Mouse (Mus musculus) thymus, adult 2 months (tissue): ENCODE measurements at regions not wholly inside any gene's neighbourhood (a gene's known extent, or its start where the extent isn't known, plus 50 kb on each side); places are given as distances from the start of the nearest gene placed in this dataset.
A peak's percentile ranks its signal among the peaks of the same experiment; 100 is the strongest.
"Not testable (repeated sequence)": the region's sequence is repeated elsewhere in the genome, so short reads cannot be mapped to it uniquely, and the experiment has no call there.

ENCODE experiments used
- DNase-seq: peaks from one replicate; pipeline ENCODE4 v3.0.0; 2021
- H3K27ac ChIP-seq: fragments of 200-500 bp; 2 replicates; pipeline ENCODE4 v1.5.1; 2012; ENCODE audit warnings: low read length, control low read depth; ENCODE audit not compliant: control insufficient read depth, insufficient read depth
- H3K27me3 ChIP-seq: fragments of 200-500 bp; 2 replicates; pipeline ENCODE4 v1.6.1; 2012; ENCODE audit warnings: mild to moderate bottlenecking, low read length, moderate library complexity, mixed read lengths; ENCODE audit not compliant: control insufficient read depth, insufficient read depth
- H3K36me3 ChIP-seq: fragments of 200-500 bp; 2 replicates; pipeline ENCODE4 v1.6.1; 2012; ENCODE audit warnings: mild to moderate bottlenecking, low read length, moderate library complexity; ENCODE audit not compliant: control insufficient read depth, insufficient read depth
- H3K4me1 ChIP-seq: fragments of 200-500 bp; replicated peaks from 2 replicates; pipeline ENCODE4 v1.6.1; 2012; ENCODE audit warnings: low read length; ENCODE audit not compliant: control insufficient read depth, insufficient read depth
- H3K4me3 ChIP-seq: fragments of 200-500 bp; 2 replicates; pipeline ENCODE4 v1.5.1; 2012; ENCODE audit warnings: mild to moderate bottlenecking, low read length, control low read depth, moderate library complexity; ENCODE audit not compliant: control insufficient read depth, insufficient read depth
- CTCF ChIP-seq: fragments of 200-500 bp; IDR thresholded peaks from 2 replicates; pipeline ENCODE4 v1.5.1; 2012; ENCODE audit warnings: mild to moderate bottlenecking, control low read depth, low read length, moderate library complexity, borderline replicate concordance; ENCODE audit not compliant: control insufficient read depth, poor library complexity, insufficient read depth; ENCODE audit errors: extremely low read depth
- POLR2A ChIP-seq: fragments of 200-500 bp; IDR thresholded peaks from 2 replicates; pipeline ENCODE4 v1.6.1; 2012; ENCODE audit warnings: mild to moderate bottlenecking, low read length, control low read depth, moderate library complexity; ENCODE audit not compliant: control insufficient read depth, poor library complexity, insufficient read depth; ENCODE audit errors: extremely low read depth
- WGBS: fragments of 180-500 bp; shearing (Covaris S2); methylation state at CpG from one replicate; pipeline ENCODE4 v1.1.7; 2018; 5-methylcytosine and 5-hydroxymethylcytosine counted together

GRCm38 (mm10) chr3:21621745-21622144 lies 454.7 kb upstream of the Tbl1xr1 start:
- Histone ChIP-seq H3K27me3 (no peaks in the 10 kb centered on the region), H3K36me3 (no peaks in the 10 kb centered on the region), H3K4me3 (no peak overlapping the region), H3K4me1 (0 out of 2 replicates have a peak, but pooled peaks cover 4% of the 10 kb centered on the region), H3K27ac (no peak overlapping the region)
- TF ChIP-seq POLR2A (no peak), CTCF (no peak)
- no peak for DNase-seq
- 27% methylated on average over 2 of the region's 2 CpGs for WGBS

- H3K4me3 ChIP-seq, result no peak overlapping the region
- DNase-seq, result no peak
- no peak for TF ChIP-seq CTCF
- H3K27ac ChIP-seq, result no peak overlapping the region
- H3K36me3 ChIP-seq, result no peaks in the 10 kb centered on the region
- WGBS, result 96% methylated on average over 2 of the region's 2 CpGs
- 0 out of 2 replicates have a peak, but pooled peaks cover 4% of the 10 kb centered on the region for H3K4me1 ChIP-seq
- H3K27me3 ChIP-seq, result no peaks in the 10 kb centered on the region
Measured at GRCm38 (mm10) chr3:21625039-21625438, 451.4 kb upstream of the Tbl1xr1 start.

- TF ChIP-seq CTCF, result no peak
- TF ChIP-seq POLR2A, result no peak
- no peak for DNase-seq
- no peaks in the 10 kb centered on the region for H3K36me3 ChIP-seq
Measured at GRCm38 (mm10) chr3:21626029-21626428, 450.4 kb upstream of the Tbl1xr1 start.

GRCm38 (mm10) chr3:21627048-21627447 lies 449.4 kb upstream of the Tbl1xr1 start:
- DNase-seq, H3K27ac ChIP-seq, H3K4me1 ChIP-seq, H3K27me3 ChIP-seq, H3K4me3 ChIP-seq, H3K36me3 ChIP-seq: not testable (repeated sequence)
- 96% methylated on average over 2 of the region's 2 CpGs for WGBS

More at GRCm38 (mm10) chr3:21626029-21626428, 450.4 kb upstream of the Tbl1xr1 start:
- H3K27ac ChIP-seq, result no peak overlapping the region
- H3K4me3 ChIP-seq, result no peak overlapping the region
- no peaks in the 10 kb centered on the region for H3K27me3 ChIP-seq
- 85% methylated on average over 3 of the region's 3 CpGs for WGBS
- H3K4me1 ChIP-seq, result 0 out of 2 replicates have a peak, but pooled peaks cover 4% of the 10 kb centered on the region

GRCm38 (mm10) chr3:21633600-21634221 lies 442.7 kb upstream of the Tbl1xr1 start:
- DNase-seq, result peak; percentile 13
- 43% methylated on average over 1 of the region's 1 CpGs for WGBS
- TF ChIP-seq POLR2A (no peak), CTCF (no peak)
- peaks cover under 1% of the 10 kb centered on the region; the same call in 1 of the 2 replicates for H3K4me1 ChIP-seq
- H3K4me3 ChIP-seq, result no peak overlapping the region
- no peak overlapping the region for H3K27ac ChIP-seq
- H3K27me3 ChIP-seq, result no peaks in the 10 kb centered on the region
- no peaks in the 10 kb centered on the region for H3K36me3 ChIP-seq

GRCm38 (mm10) chr3:21634675-21635204 lies 441.7 kb upstream of the Tbl1xr1 start:
- WGBS, result 88% methylated on average over 4 of the region's 4 CpGs
- H3K27ac ChIP-seq, result no peak overlapping the region
- no peaks in the 10 kb centered on the region for H3K36me3 ChIP-seq
- no peaks in the 10 kb centered on the region for H3K27me3 ChIP-seq
- no peak for DNase-seq
- H3K4me1 ChIP-seq, result peaks cover 9% of the 10 kb centered on the region
- no peak overlapping the region for H3K4me3 ChIP-seq
- TF ChIP-seq CTCF, result no peak
- TF ChIP-seq POLR2A, result no peak

- TF ChIP-seq CTCF (no peak), POLR2A (no peak)
- WGBS, result 43% methylated on average over 5 of the region's 5 CpGs
- no peaks in the 10 kb centered on the region for H3K36me3 ChIP-seq
- DNase-seq, result peak; percentile 27
- peaks cover 9% of the 10 kb centered on the region for H3K4me1 ChIP-seq
- no peak overlapping the region for H3K4me3 ChIP-seq
- H3K27ac ChIP-seq, result no peak overlapping the region
- H3K27me3 ChIP-seq, result no peaks in the 10 kb centered on the region
Measured at GRCm38 (mm10) chr3:21638886-21639285, 437.6 kb upstream of the Tbl1xr1 start.
